Comparison of ENCODE assay signal across 11 mouse cellular contexts in the genomic region with DNA sequence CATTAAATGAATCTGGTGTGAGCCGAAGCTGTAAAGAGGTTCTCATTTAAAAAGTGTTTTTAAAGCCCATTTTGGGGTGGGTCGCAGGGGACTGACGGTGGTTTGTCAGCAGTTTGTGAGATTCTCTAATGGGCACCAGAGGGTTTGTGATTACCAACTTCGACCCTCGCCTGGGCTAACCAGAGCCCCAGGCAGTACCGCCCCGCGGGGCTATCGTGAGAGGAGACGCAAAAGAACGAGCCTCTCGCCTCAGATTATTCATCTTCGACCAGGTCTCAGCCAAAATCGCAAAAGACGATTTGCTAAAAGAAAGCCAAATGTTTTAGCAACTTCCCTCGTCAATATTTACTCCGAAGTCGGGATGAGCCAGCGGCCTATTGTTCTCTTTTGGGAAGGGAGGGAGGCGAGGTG. TPM values are rescaled to one million over a fixed set of nuclear protein-coding genes. Genes with fewer than 3 reads are reported as not detected.
DNase-seq lines count a peak whose midpoint lies in the region; ATAC-seq and TF ChIP-seq lines count a peak whose summit lies in the region.
"Had no signal": no experiment of that assay in that cellular context is flagged by ENCODE, and none has a peak within 500 bp of the region (broad histone marks: within the 10 kb centered on the region; RNA-seq: fewer than 3 reads in every experiment).

No protein-coding gene starts in this region.

- no peak for TF ChIP-seq CTCF in intestine, postnatal 0 days (IDR thresholded peaks at IDR 0.05; ENCODE audit: low read depth)
- TF ChIP-seq CTCF in olfactory bulb, adult 2 months (IDR thresholded peaks at IDR 0.05; ENCODE audit: insufficient read depth, low read depth, low read length), result no peak

- DNase-seq in intestine, embryonic 14.5 days (ENCODE audit: low spot score), result peak; percentile 73
- no peak for DNase-seq in thymus, postnatal 0 days (ENCODE audit: low spot score)
- DNase-seq in right cerebral cortex, postnatal 10 days (ENCODE audit: low spot score in 2 of 2), result no peak
- no peak for DNase-seq in urinary bladder, postnatal 25 days (ENCODE audit: low spot score)
- DNase-seq: adrenal gland, postnatal 14 days had no signal

- no peak overlapping the region for H3K9ac ChIP-seq in intestine, embryonic 14.5 days (ENCODE audit: low read length)
- H3K9ac ChIP-seq in intestine, postnatal 0 days (ENCODE audit: low read depth, low read length), result no peak overlapping the region
- peak overlapping the region; percentile 99 for H3K9ac ChIP-seq in forebrain, embryonic 12.5 days
- H3K9ac ChIP-seq in limb, embryonic 13.5 days, result peak overlapping the region; percentile 83
- H3K9ac ChIP-seq: heart, embryonic 13.5 days had no signal

- H3K36me3 ChIP-seq in intestine, embryonic 14.5 days (ENCODE audit: control insufficient read depth, insufficient read depth, low read length), result no peaks in the 10 kb centered on the region
- no peaks in the 10 kb centered on the region for H3K36me3 ChIP-seq in intestine, postnatal 0 days (ENCODE audit: control insufficient read depth, insufficient read depth)
- peaks cover 16% of the 10 kb centered on the region; the same call in 1 of the 2 replicates for H3K36me3 ChIP-seq in forebrain, embryonic 12.5 days (replicated peaks)
- H3K36me3 ChIP-seq in limb, embryonic 13.5 days, result no peaks in the 10 kb centered on the region
- H3K36me3 ChIP-seq: heart, embryonic 13.5 days had no signal

- no peak overlapping the region for H3K27ac ChIP-seq in intestine, embryonic 14.5 days (ENCODE audit: low read depth)
- no peak overlapping the region for H3K27ac ChIP-seq in intestine, postnatal 0 days (ENCODE audit: low read depth, low read length)
- peak overlapping the region; percentile 99 for H3K27ac ChIP-seq in forebrain, embryonic 12.5 days
- peak overlapping the region; percentile 93; the same call in 1 of the 2 replicates for H3K27ac ChIP-seq in limb, embryonic 13.5 days
- H3K27ac ChIP-seq in olfactory bulb, adult 2 months (ENCODE audit: insufficient read depth, low read depth, low read length), result peak overlapping the region; percentile 81; the same call in 1 of the 2 replicates
- H3K27ac ChIP-seq: heart, embryonic 13.5 days had no signal

- H3K4me1 ChIP-seq in intestine, embryonic 14.5 days (replicated peaks; ENCODE audit: control insufficient read depth, insufficient read depth, low read length), result peaks cover 14% of the 10 kb centered on the region
- no peaks in the 10 kb centered on the region for H3K4me1 ChIP-seq in intestine, postnatal 0 days (replicated peaks; ENCODE audit: control insufficient read depth, insufficient read depth, low read length)
- H3K4me1 ChIP-seq in forebrain, embryonic 12.5 days, result peaks cover 57% of the 10 kb centered on the region
- peaks cover 43% of the 10 kb centered on the region for H3K4me1 ChIP-seq in limb, embryonic 13.5 days
- peaks cover 9% of the 10 kb centered on the region for H3K4me1 ChIP-seq in olfactory bulb, adult 2 months (ENCODE audit: control insufficient read depth, insufficient read depth, low read length)

- H3K9me3 ChIP-seq in intestine, embryonic 14.5 days (ENCODE audit: control insufficient read depth, low read length), result no peaks in the 10 kb centered on the region
- no peaks in the 10 kb centered on the region for H3K9me3 ChIP-seq in intestine, postnatal 0 days (ENCODE audit: control insufficient read depth)
- no peaks in the 10 kb centered on the region for H3K9me3 ChIP-seq in forebrain, embryonic 12.5 days
- no peaks in the 10 kb centered on the region for H3K9me3 ChIP-seq in limb, embryonic 13.5 days
- H3K9me3 ChIP-seq: heart, embryonic 13.5 days had no signal

- under 1% methylated on average over 20 of the region's 20 CpGs for WGBS in intestine, embryonic 14.5 days
- 4% methylated on average over 20 of the region's 20 CpGs for WGBS in intestine, postnatal 0 days
- WGBS in forebrain, embryonic 12.5 days, result 0% methylated on average over 20 of the region's 20 CpGs
- WGBS in limb, embryonic 13.5 days, result under 1% methylated on average over 20 of the region's 20 CpGs
- 4% methylated on average over 20 of the region's 20 CpGs for WGBS in olfactory bulb, adult 2 months

- ATAC-seq in intestine, embryonic 14.5 days (replicated peaks; ENCODE audit: low FRiP score, low TSS enrichment, low read depth), result no peak
- no peak for ATAC-seq in intestine, postnatal 0 days
- no peak for ATAC-seq in forebrain, embryonic 12.5 days (ENCODE audit: low FRiP score)
- no peak for ATAC-seq in limb, embryonic 13.5 days (ENCODE audit: low FRiP score, low read depth)

- peaks cover 100% of the 10 kb centered on the region for H3K27me3 ChIP-seq in intestine, embryonic 14.5 days (replicated peaks; ENCODE audit: control insufficient read depth, insufficient read depth, low read length)
- H3K27me3 ChIP-seq in intestine, postnatal 0 days (replicated peaks; ENCODE audit: control insufficient read depth, insufficient read depth, low read length), result peaks cover 98% of the 10 kb centered on the region
- peaks cover 65% of the 10 kb centered on the region for H3K27me3 ChIP-seq in forebrain, embryonic 12.5 days
- peaks cover 79% of the 10 kb centered on the region for H3K27me3 ChIP-seq in limb, embryonic 13.5 days

- no peak for TF ChIP-seq POLR2A in olfactory bulb, adult 2 months (IDR thresholded peaks at IDR 0.05; ENCODE audit: insufficient read depth, low read depth, low read length)

- H3K4me2 ChIP-seq in intestine, embryonic 14.5 days (ENCODE audit: low read length), result no peak overlapping the region
- no peak overlapping the region for H3K4me2 ChIP-seq in intestine, postnatal 0 days (replicated peaks; ENCODE audit: low read depth)
- peak overlapping the region; percentile 63 for H3K4me2 ChIP-seq in forebrain, embryonic 12.5 days
- peak overlapping the region; percentile 80 for H3K4me2 ChIP-seq in limb, embryonic 13.5 days (replicated peaks)
- H3K4me2 ChIP-seq: heart, embryonic 13.5 days had no signal

- H3K4me3 ChIP-seq in intestine, embryonic 14.5 days (ENCODE audit: low read depth, low read length), result no peak overlapping the region
- no peak overlapping the region for H3K4me3 ChIP-seq in intestine, postnatal 0 days (ENCODE audit: low read depth, low read length)
- H3K4me3 ChIP-seq in forebrain, embryonic 12.5 days (replicated peaks), result peak overlapping the region; percentile 90
- peak overlapping the region; percentile 64 for H3K4me3 ChIP-seq in limb, embryonic 13.5 days
- H3K4me3 ChIP-seq in olfactory bulb, adult 2 months (ENCODE audit: insufficient read depth, low read depth, low read length), result peak overlapping the region; percentile 59
- H3K4me3 ChIP-seq: heart, embryonic 13.5 days had no signal

RNA-seq across cellular contexts. Expression of gene Zic2, which starts 2.0 kb away (rescaled TPM):
- not detected in 2 replicates for polyA plus RNA-seq in intestine, embryonic 14.5 days (2014; fragmentation: Nextera tagmentation; extraction: Ambion mirVana)
- polyA plus RNA-seq in intestine, postnatal 0 days (2015; fragmentation: Nextera tagmentation; extraction: Ambion mirVana), result not detected in 2 replicates
- polyA plus RNA-seq in forebrain, embryonic 12.5 days (2016; fragmentation: Nextera tagmentation; extraction: Ambion mirVana), result 12.7 and 16.3 TPM in 2 replicates
- polyA plus RNA-seq in limb, embryonic 13.5 days (2015; fragmentation: Nextera tagmentation; extraction: Ambion mirVana), result 2.8 and 3.2 TPM in 2 replicates
- polyA plus RNA-seq in olfactory bulb, adult 2 months (2012; ENCODE audit: insufficient read depth, insufficient read length, low replicate concordance, missing spikeins), result not detected in 2 replicates
- not detected in 2 replicates for polyA plus RNA-seq in thymus, postnatal 0 days (2015; fragmentation: Nextera tagmentation; extraction: Ambion mirVana)
- polyA plus RNA-seq: heart, embryonic 13.5 days; small intestine, adult 2 months had no signal

RNA-seq across cellular contexts. Expression of gene Zic5, which starts 11.8 kb away (rescaled TPM):
- not detected in 2 replicates for polyA plus RNA-seq in intestine, embryonic 14.5 days (2014; fragmentation: Nextera tagmentation; extraction: Ambion mirVana)
- polyA plus RNA-seq in intestine, postnatal 0 days (2015; fragmentation: Nextera tagmentation; extraction: Ambion mirVana), result not detected in 2 replicates
- 18.6 and 25.8 TPM in 2 replicates for polyA plus RNA-seq in forebrain, embryonic 12.5 days (2016; fragmentation: Nextera tagmentation; extraction: Ambion mirVana)
- polyA plus RNA-seq in limb, embryonic 13.5 days (2015; fragmentation: Nextera tagmentation; extraction: Ambion mirVana), result 2.3 and 2.6 TPM in 2 replicates
- not detected in 2 replicates for polyA plus RNA-seq in olfactory bulb, adult 2 months (2012; ENCODE audit: insufficient read depth, insufficient read length, low replicate concordance, missing spikeins)
- polyA plus RNA-seq in thymus, postnatal 0 days (2015; fragmentation: Nextera tagmentation; extraction: Ambion mirVana), result not detected in 2 replicates
- polyA plus RNA-seq: heart, embryonic 13.5 days; small intestine, adult 2 months had no signal

RNA-seq across cellular contexts. Expression of gene Gm10837, which starts 13.1 kb away (rescaled TPM):
- polyA plus RNA-seq in intestine, embryonic 14.5 days (2014; fragmentation: Nextera tagmentation; extraction: Ambion mirVana), result not detected in 2 replicates
- polyA plus RNA-seq in intestine, postnatal 0 days (2015; fragmentation: Nextera tagmentation; extraction: Ambion mirVana), result not detected in 2 replicates
- 0.36 and 0.59 TPM in 2 replicates for polyA plus RNA-seq in forebrain, embryonic 12.5 days (2016; fragmentation: Nextera tagmentation; extraction: Ambion mirVana)
- polyA plus RNA-seq in limb, embryonic 13.5 days (2015; fragmentation: Nextera tagmentation; extraction: Ambion mirVana), result not detected in 2 replicates
- not detected in 2 replicates for polyA plus RNA-seq in olfactory bulb, adult 2 months (2012; ENCODE audit: insufficient read depth, insufficient read length, low replicate concordance, missing spikeins)
- not detected in 2 replicates for polyA plus RNA-seq in thymus, postnatal 0 days (2015; fragmentation: Nextera tagmentation; extraction: Ambion mirVana)
- polyA plus RNA-seq: small intestine, adult 2 months had no signal

RNA-seq across cellular contexts. Expression of gene Gm5089, which starts 26.4 kb away (rescaled TPM):
- polyA plus RNA-seq in intestine, embryonic 14.5 days (2014; fragmentation: Nextera tagmentation; extraction: Ambion mirVana), result not detected in 2 replicates
- polyA plus RNA-seq in intestine, postnatal 0 days (2015; fragmentation: Nextera tagmentation; extraction: Ambion mirVana), result not detected in 2 replicates
- polyA plus RNA-seq in forebrain, embryonic 12.5 days (2016; fragmentation: Nextera tagmentation; extraction: Ambion mirVana), result 1.6 and 2.1 TPM in 2 replicates
- 0.18 and 0.37 TPM in 2 replicates for polyA plus RNA-seq in limb, embryonic 13.5 days (2015; fragmentation: Nextera tagmentation; extraction: Ambion mirVana)
- polyA plus RNA-seq in olfactory bulb, adult 2 months (2012; ENCODE audit: insufficient read depth, insufficient read length, low replicate concordance, missing spikeins), result not detected in 2 replicates
- polyA plus RNA-seq in thymus, postnatal 0 days (2015; fragmentation: Nextera tagmentation; extraction: Ambion mirVana), result not detected in 2 replicates
- polyA plus RNA-seq: heart, embryonic 13.5 days; small intestine, adult 2 months had no signal

RNA-seq across cellular contexts. Expression of gene Pcca, which starts 56.9 kb away (rescaled TPM):
- polyA plus RNA-seq in intestine, embryonic 14.5 days (2014; fragmentation: Nextera tagmentation; extraction: Ambion mirVana), result 21.5 and 24.6 TPM in 2 replicates
- 5.9 and 7.7 TPM in 2 replicates for polyA plus RNA-seq in intestine, postnatal 0 days (2015; fragmentation: Nextera tagmentation; extraction: Ambion mirVana)
- 34.7 and 38.6 TPM in 2 replicates for polyA plus RNA-seq in forebrain, embryonic 12.5 days (2016; fragmentation: Nextera tagmentation; extraction: Ambion mirVana)
- 26.9 and 28.3 TPM in 2 replicates for polyA plus RNA-seq in limb, embryonic 13.5 days (2015; fragmentation: Nextera tagmentation; extraction: Ambion mirVana)
- not detected in 2 replicates for polyA plus RNA-seq in olfactory bulb, adult 2 months (2012; ENCODE audit: insufficient read depth, insufficient read length, low replicate concordance, missing spikeins)
- polyA plus RNA-seq in thymus, postnatal 0 days (2015; fragmentation: Nextera tagmentation; extraction: Ambion mirVana), result 14.9 and 15.6 TPM in 2 replicates

Comparison
In these comparisons a context has a peak if more than half of its experiments do, and no peak if none do; other contexts are left out.
1. H3K27ac ChIP-seq: peak in forebrain, embryonic 12.5 days (single experiment), limb, embryonic 13.5 days (single experiment) and olfactory bulb, adult 2 months (single experiment); none in intestine, embryonic 14.5 days (single experiment) and intestine, postnatal 0 days (single experiment).
2. H3K4me2 ChIP-seq: peak in forebrain, embryonic 12.5 days (single experiment) and limb, embryonic 13.5 days (single experiment); none in intestine, embryonic 14.5 days (single experiment) and intestine, postnatal 0 days (single experiment).
3. H3K4me3 ChIP-seq: peak in forebrain, embryonic 12.5 days (single experiment), limb, embryonic 13.5 days (single experiment) and olfactory bulb, adult 2 months (single experiment); none in intestine, embryonic 14.5 days (single experiment) and intestine, postnatal 0 days (single experiment).
4. H3K9ac ChIP-seq: peak in forebrain, embryonic 12.5 days (single experiment) and limb, embryonic 13.5 days (single experiment); none in intestine, embryonic 14.5 days (single experiment) and intestine, postnatal 0 days (single experiment).